Mouse (Mus musculus): ENCODE results near the gene Bdh1. TPM values are rescaled to one million over a fixed set of nuclear protein-coding genes. Genes with fewer than 3 reads are reported as not detected.

Bdh1 gene
- polyA plus RNA-seq, 1 experiment from 2014 or later = 68.7 TPM

DNA sequence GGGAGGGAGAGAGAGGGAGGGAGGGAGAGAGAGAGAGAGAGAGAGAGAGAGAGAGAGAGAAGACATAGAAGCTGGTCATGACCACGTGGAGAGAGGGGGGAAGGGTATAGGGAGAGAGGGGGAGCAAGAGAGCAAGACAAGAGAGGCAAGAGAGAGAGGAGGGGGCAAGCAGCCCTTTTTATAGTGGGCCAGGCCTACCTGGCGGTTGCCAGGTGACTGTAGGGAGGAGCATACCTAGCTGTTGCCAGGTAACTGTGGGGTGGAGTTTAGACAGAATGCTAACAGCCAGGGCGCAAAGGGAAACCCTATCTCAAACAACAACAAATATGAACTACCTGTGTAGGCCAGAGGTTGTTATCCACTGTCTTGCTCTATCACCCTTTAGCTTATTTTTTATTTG lies 8.3 kb upstream of the Bdh1 start:
- no peaks in the 10 kb centered on the region for H3K4me1 ChIP-seq (replicated peaks)
- no peaks in the 10 kb centered on the region for H3K36me3 ChIP-seq
- no peak overlapping the region for H3K4me3 ChIP-seq (replicated peaks)
- no peaks in the 10 kb centered on the region for H3K27me3 ChIP-seq
- no peak for ATAC-seq
- H3K9ac ChIP-seq (replicated peaks) = no peak overlapping the region
- H3K9me3 ChIP-seq = no peaks in the 10 kb centered on the region
- whole genome bisulfite sequencing = 58% methylated on average over 3 of the region's 3 CpGs
- no peak overlapping the region for H3K27ac ChIP-seq
- H3K4me2 ChIP-seq (replicated peaks) = no peak overlapping the region

DNA sequence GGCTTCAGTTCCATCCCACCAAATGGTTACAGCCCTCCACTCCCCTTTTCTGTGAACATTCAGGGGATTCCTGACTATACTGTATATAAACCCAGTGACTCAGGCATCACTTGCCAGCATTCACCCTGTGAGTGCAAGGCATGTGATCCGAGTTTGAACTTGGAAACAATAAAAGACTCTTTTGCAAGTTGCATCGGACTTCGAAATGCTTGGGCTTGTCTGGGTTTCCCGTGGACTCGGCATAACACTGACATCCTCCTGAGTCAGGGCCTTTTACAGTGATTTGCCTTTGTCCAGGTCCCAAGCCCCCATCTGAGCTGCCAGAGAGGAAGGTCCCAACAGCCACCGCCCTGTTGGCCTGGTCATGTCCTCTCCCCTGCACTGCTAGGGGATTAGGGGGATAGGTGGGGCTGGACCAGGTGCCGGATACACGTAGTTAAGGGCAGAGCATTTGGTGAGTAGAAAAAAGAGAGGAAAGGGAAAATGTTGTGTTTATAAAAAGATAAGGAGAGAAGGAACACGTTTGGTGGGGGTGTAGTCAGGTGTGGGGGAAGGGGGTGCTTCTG lies 6.1 kb upstream of the Bdh1 start:
- no peak for ATAC-seq

DNA sequence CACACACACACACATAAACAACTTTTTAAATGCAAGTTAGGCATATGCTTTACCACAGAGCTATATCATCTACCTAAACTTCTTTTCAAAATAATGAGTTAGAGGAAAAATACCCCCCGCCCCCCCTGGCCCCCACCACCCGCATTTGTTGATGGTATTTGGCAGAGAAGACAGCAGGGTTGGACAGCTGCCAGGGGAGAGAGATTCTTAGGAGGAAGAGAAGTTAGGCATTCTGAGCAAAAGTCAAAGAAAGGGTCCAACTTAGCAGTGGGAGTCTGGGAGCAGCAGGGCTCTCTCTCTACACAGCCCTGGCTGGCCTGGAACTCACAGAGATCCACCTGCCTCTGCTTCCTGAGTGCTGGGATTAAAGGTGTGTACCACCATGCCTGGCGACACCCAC lies 3.4 kb upstream of the Bdh1 start:
- no peak overlapping the region for H3K9ac ChIP-seq (replicated peaks)
- no peak for ATAC-seq
- no peaks in the 10 kb centered on the region for H3K4me1 ChIP-seq (replicated peaks)

More for the DNA sequence above, 6.1 kb upstream of the Bdh1 start:
- H3K27me3 ChIP-seq = no peaks in the 10 kb centered on the region
- H3K9ac ChIP-seq (replicated peaks) = no peak overlapping the region
- H3K4me2 ChIP-seq (replicated peaks) = no peak overlapping the region
- WGBS = 66% methylated on average over 9 of the region's 9 CpGs
- H3K36me3 ChIP-seq = no peaks in the 10 kb centered on the region
- H3K9me3 ChIP-seq = no peaks in the 10 kb centered on the region
- no peak overlapping the region for H3K27ac ChIP-seq
- no peaks in the 10 kb centered on the region for H3K4me1 ChIP-seq (replicated peaks)
- no peak overlapping the region for H3K4me3 ChIP-seq (replicated peaks)

DNA sequence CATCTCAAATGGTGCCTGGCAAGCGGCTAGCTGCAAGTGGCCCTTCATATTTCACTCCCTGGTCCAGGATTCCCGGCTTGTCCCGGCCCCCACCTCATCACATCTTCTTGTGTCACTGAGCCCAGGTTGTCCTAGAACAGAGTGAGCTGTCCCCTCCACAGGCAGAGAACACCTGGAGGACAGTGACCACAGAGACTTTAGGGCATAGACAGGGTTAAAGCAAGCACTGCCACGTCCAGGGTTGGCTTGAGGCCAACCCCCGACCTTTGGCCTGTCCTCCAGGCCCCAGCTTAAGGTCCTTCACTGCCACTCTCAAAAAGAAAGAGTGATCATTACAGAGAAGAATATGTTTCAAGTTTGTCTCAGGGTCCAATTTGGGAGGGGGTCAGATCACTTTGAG lies 2.6 kb upstream of the Bdh1 start:
- Histone ChIP-seq H3K4me2 (replicated peaks) (no peak overlapping the region), H3K36me3 (no peaks in the 10 kb centered on the region), H3K9ac (replicated peaks) (no peak overlapping the region), H3K27ac (no peak overlapping the region), H3K4me1 (replicated peaks) (no peaks in the 10 kb centered on the region), H3K27me3 (no peaks in the 10 kb centered on the region), H3K4me3 (replicated peaks) (no peak overlapping the region), H3K9me3 (no peaks in the 10 kb centered on the region)
- WGBS = 66% methylated on average over 5 of the region's 5 CpGs
- no peak for ATAC-seq

More for the DNA sequence above, 3.4 kb upstream of the Bdh1 start:
- Histone ChIP-seq H3K9me3 (no peaks in the 10 kb centered on the region), H3K36me3 (no peaks in the 10 kb centered on the region), H3K27me3 (no peaks in the 10 kb centered on the region), H3K4me3 (replicated peaks) (no peak overlapping the region), H3K4me2 (replicated peaks) (no peak overlapping the region), H3K27ac (no peak overlapping the region)
- 78% methylated on average over 3 of the region's 3 CpGs for WGBS

DNA sequence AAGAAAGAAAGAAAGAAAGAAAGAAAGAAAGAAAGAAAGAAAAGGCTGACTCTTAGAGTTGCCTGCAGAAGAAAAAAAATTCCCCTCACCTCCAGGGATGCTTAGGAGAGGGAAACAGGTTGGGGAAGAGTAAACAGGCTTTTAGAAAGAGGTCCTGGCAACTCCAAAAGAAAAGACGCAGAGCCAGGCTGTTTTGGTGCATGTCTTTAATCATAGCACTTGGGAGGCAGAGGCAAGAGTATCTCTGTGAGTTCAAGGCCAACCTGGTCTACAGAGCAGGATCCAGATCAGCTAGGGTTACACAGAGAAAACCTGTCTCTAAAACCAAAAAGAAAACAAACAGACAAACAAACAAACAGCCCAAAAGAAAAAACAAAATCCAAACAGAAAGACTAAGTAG lies 642 bp downstream of the Bdh1 start:
- no peak overlapping the region for H3K4me2 ChIP-seq (replicated peaks)
- no peaks in the 10 kb centered on the region for H3K9me3 ChIP-seq
- 52% methylated on average over 1 of the region's 1 CpGs for WGBS
- H3K27me3 ChIP-seq = peaks cover 18% of the 10 kb centered on the region
- ATAC-seq = no peak
- no peaks in the 10 kb centered on the region for H3K36me3 ChIP-seq
- no peak overlapping the region for H3K27ac ChIP-seq
- H3K4me3 ChIP-seq (replicated peaks) = no peak overlapping the region
- H3K9ac ChIP-seq (replicated peaks) = no peak overlapping the region
- 0 out of 2 replicates have a peak, but pooled peaks cover under 1% of the 10 kb centered on the region for H3K4me1 ChIP-seq (replicated peaks)

DNA sequence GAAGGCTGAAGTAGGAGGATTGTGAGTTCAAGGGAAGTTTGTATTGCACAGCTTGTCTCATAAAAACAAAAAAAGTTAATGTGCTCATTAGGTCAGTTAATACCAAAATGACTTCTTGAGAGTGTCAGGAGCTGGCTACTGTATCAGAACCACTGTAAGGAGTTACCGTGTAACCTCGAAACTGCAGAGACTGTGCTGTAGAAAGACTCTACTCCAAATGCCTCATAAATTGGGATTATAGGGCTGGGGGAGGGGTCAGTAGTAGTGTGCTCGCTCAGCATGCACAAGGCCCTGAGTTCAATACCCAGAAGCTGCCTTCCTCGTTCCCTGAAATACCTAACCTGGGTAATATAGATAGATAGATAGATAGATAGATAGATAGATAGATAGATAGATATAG lies 1.3 kb downstream of the Bdh1 start:
- ATAC-seq = no peak

DNA sequence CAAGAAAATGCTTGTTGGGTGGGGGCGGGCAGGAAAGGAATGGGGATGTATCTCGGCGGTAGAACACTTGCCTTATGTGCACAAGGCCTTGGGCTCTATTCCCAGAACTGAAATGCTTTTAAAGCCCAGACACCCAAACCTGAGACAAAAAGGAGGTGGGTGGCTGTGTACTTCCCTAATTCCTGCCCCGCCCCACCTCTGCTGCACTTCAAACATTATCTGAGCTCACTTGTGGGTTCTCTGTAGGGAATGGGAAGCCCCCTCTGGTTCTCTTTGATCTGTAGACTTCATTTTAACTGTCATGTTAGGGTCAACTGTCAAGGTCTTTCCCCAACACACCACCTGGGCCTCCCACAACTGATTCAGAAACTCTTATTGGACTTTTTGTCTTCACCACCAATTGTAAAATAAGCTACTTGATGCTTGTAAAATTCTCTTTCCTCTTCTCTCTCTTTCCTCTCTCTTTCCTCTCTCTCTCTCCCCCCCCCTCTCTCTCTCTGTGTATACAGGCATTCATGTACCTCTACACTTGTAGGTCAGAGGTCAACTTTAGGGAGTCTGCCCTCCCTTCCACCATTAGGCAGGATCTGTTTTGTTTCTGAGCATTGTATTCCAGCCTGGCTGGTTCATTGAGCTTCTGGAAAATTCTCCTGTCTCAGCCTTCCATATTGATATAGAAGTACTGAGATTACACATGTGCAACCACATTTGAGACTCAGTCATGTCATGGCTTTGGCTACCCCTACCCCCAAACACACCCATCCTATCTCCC lies 2.5 kb downstream of the Bdh1 start:
- WGBS = 91% methylated on average over 4 of the region's 4 CpGs
- ATAC-seq = no peak
- 0 out of 2 replicates have a peak, but pooled peaks cover 4% of the 10 kb centered on the region for H3K4me1 ChIP-seq (replicated peaks)
- no peak overlapping the region for H3K4me2 ChIP-seq (replicated peaks)
- H3K36me3 ChIP-seq = no peaks in the 10 kb centered on the region
- no peak overlapping the region for H3K27ac ChIP-seq
- no peak overlapping the region for H3K4me3 ChIP-seq (replicated peaks)
- peaks cover 20% of the 10 kb centered on the region for H3K27me3 ChIP-seq
- H3K9me3 ChIP-seq = no peaks in the 10 kb centered on the region
- H3K9ac ChIP-seq (replicated peaks) = no peak overlapping the region

More for the DNA sequence above, 1.3 kb downstream of the Bdh1 start:
- 91% methylated on average over 4 of the region's 4 CpGs for WGBS
- peaks cover 20% of the 10 kb centered on the region for H3K27me3 ChIP-seq
- H3K27ac ChIP-seq = no peak overlapping the region
- no peak overlapping the region for H3K9ac ChIP-seq (replicated peaks)
- H3K36me3 ChIP-seq = no peaks in the 10 kb centered on the region
- H3K9me3 ChIP-seq = no peaks in the 10 kb centered on the region
- no peak overlapping the region for H3K4me3 ChIP-seq (replicated peaks)
- H3K4me2 ChIP-seq (replicated peaks) = no peak overlapping the region
- H3K4me1 ChIP-seq (replicated peaks) = 0 out of 2 replicates have a peak, but pooled peaks cover 4% of the 10 kb centered on the region

DNA sequence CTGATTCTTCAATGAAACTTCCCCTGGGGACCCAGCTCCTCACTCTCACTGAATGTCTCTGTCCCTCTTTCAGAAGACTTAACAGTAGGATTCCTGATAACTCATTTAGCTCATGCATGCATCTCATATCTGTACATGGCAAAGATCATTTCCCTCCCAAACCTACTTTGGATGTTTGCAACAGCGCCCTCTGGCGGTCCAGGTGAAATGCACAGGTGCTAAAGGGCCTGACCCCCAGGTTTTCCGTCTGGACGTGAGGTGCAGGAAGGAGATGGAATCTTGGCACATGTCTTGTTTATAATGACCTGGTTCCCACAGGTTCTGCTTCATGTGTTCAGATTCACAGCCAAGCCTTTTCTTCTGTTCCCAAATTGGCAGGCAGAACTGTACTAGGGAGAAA lies 3.4 kb downstream of the Bdh1 start:
- peaks cover 10% of the 10 kb centered on the region; the same call in 1 of the 2 replicates for H3K4me1 ChIP-seq (replicated peaks)
- whole genome bisulfite sequencing = 4% methylated on average over 4 of the region's 4 CpGs
- H3K27me3 ChIP-seq = peaks cover 20% of the 10 kb centered on the region
- no peak overlapping the region for H3K9ac ChIP-seq (replicated peaks)
- no peak overlapping the region for H3K4me2 ChIP-seq (replicated peaks)
- no peak for ATAC-seq
- no peak overlapping the region for H3K4me3 ChIP-seq (replicated peaks)
- no peak overlapping the region for H3K27ac ChIP-seq
- H3K36me3 ChIP-seq = no peaks in the 10 kb centered on the region
- no peaks in the 10 kb centered on the region for H3K9me3 ChIP-seq

DNA sequence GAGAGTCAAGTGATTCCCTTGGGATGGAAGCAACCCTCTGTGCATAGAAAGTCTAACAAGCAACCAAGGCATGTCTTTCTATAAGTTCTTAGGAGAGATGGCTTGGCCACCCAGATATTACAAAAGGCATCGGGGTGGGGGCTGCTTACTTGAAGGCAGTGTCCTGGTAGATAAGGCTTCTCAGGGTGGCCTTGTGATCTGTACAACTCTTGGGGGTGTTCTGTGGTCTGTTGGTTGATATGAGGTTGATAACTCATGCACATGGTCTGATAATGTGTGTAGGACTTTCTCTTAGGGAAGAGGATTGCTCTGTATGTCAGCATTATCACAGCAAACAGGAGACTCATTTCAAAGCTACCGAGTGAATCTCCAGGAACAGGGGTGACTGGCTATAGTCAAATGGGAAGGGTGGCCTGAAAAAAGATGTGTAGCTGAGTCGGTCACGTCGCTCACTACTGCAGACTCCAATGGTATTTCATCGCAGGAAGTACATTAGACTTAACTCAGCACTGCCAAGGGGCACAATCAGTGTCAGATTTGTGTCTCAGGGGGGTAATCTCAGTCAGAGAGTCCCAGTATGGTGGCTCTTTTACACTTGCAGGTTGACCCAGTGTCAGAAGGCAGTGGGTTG lies 4.5 kb downstream of the Bdh1 start:
- Histone ChIP-seq H3K27me3 (peaks cover 20% of the 10 kb centered on the region), H3K4me1 (replicated peaks) (peaks cover 16% of the 10 kb centered on the region), H3K9me3 (no peaks in the 10 kb centered on the region), H3K4me2 (replicated peaks) (no peak overlapping the region), H3K4me3 (replicated peaks) (no peak overlapping the region), H3K27ac (no peak overlapping the region), H3K9ac (replicated peaks) (no peak overlapping the region), H3K36me3 (no peaks in the 10 kb centered on the region)
- WGBS = 88% methylated on average over 6 of the region's 6 CpGs
- no peak for ATAC-seq

DNA sequence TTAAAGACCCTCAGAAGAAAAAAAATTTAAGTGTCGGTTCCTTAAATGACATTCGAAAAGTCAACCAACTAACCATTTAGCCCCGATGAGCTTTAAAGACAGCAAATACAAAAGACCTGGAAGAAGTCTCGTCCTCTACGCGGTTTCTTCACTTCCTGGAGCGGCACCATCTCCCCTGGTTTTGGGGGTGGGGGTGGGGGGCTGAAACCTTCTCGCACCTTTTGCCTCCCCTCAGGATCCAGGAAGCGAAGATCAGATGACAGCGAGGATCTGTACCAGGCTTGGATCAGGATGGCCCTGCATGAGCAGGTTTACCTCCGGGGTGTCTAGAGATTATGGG lies 6.2 kb downstream of the Bdh1 start:
- peak overlapping the region; percentile 76 for H3K4me2 ChIP-seq (replicated peaks)
- 6% methylated on average over 11 of the region's 11 CpGs for WGBS
- no peak for ATAC-seq

DNA sequence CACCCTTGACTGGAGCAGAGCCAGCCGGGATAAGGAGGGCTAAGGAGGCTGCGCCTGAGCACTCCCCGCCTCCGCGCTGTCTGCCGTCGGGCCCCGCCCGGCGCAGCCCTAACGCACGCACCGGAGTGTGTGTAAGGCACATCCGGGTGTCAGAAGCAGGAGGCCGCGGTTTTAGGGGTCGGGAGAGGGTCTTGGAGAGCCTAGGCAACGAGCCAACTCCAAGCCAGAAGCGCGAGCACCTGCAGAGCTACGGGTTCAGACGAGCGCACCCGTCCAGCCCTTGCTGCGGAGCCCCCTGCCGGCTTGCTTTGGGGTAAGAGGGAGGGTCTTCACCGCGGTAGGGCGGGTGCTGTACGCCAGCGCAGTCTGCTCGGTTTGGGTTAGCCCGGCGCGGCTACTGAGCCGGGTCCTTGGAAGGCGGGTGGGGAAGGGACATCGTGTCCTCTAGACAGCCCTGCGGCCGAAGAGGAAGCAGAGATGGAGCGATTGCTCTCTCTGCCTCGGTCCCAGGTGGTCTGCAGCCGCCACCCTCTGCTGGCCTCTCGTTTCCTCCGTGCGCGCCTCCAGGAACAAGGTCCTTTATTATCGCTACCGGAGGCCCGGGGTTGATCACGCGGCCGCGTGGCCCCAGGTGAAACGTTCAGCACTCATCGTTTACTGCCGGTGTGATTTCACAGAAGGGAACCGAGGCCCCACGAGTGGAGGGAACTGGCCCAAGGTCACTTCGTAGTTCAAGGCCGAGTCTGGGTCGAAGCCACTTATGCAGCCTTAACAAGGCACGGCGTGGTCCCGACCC lies 6.8 kb downstream of the Bdh1 start:
- under 1% methylated on average over 65 of the region's 65 CpGs for WGBS
- Histone ChIP-seq H3K4me2 (replicated peaks) (peak overlapping the region; percentile 76), H3K4me3 (replicated peaks) (peak overlapping the region; percentile 78), H3K36me3 (no peaks in the 10 kb centered on the region), H3K9ac (replicated peaks) (peak overlapping the region; percentile 90), H3K27ac (peak overlapping the region; percentile 96), H3K4me1 (replicated peaks) (peaks cover 28% of the 10 kb centered on the region), H3K9me3 (no peaks in the 10 kb centered on the region), H3K27me3 (peaks cover 20% of the 10 kb centered on the region)
- ATAC-seq = peak; percentile 66

More for the DNA sequence above, 6.2 kb downstream of the Bdh1 start:
- Histone ChIP-seq H3K27me3 (peaks cover 20% of the 10 kb centered on the region), H3K27ac (peak overlapping the region; percentile 96), H3K9me3 (no peaks in the 10 kb centered on the region), H3K4me1 (replicated peaks) (peaks cover 22% of the 10 kb centered on the region), H3K36me3 (no peaks in the 10 kb centered on the region), H3K9ac (replicated peaks) (peak overlapping the region; percentile 90), H3K4me3 (replicated peaks) (peak overlapping the region; percentile 78)

Measured in midbrain, embryonic 13.5 days (tissue).